15 mouse cellular contexts compared by ENCODE assay signal in genomic region chr2:79059944-79060238, GRCm38 (mm10).
A peak's percentile ranks its signal among the peaks of the same experiment; 100 is the strongest.
DNase-seq lines count a peak whose midpoint lies in the region; TF ChIP-seq lines count a peak whose summit lies in the region.
"Had no signal": no experiment of that assay in that cellular context is flagged by ENCODE, and none has a peak within 500 bp of the region (broad histone marks: within the 10 kb centered on the region; RNA-seq: fewer than 3 reads in every experiment).

No protein-coding gene starts in this region.

- TF ChIP-seq CTCF in spleen, adult 2 months (IDR thresholded peaks at IDR 0.05; ENCODE audit: extremely low read depth, insufficient read depth, insufficient read length, insufficient replicate concordance) = no peak

- no peak overlapping the region for H3K4me3 ChIP-seq in spleen, adult 2 months (ENCODE audit: extremely low read depth, insufficient read depth, insufficient read length)
- no peak overlapping the region for H3K4me3 ChIP-seq in hindbrain, embryonic 10.5 days
- no peak overlapping the region for H3K4me3 ChIP-seq in macrophage (ENCODE audit: inconsistent target)
- H3K4me3 ChIP-seq: heart, embryonic 13.5 days; liver, embryonic 15.5 days had no signal

- no peak for TF ChIP-seq POLR2A in spleen, adult 2 months (IDR thresholded peaks at IDR 0.05; ENCODE audit: low read depth, low read length)

- no peaks in the 10 kb centered on the region for H3K79me2 ChIP-seq in macrophage (ENCODE audit: inconsistent target)

- no peaks in the 10 kb centered on the region for H3K27me3 ChIP-seq in spleen, adult 2 months (ENCODE audit: control insufficient read depth, insufficient read depth, low read length)
- no peaks in the 10 kb centered on the region for H3K27me3 ChIP-seq in hindbrain, embryonic 10.5 days (ENCODE audit: insufficient read depth, poor library complexity, severe bottlenecking)
- H3K27me3 ChIP-seq: heart, embryonic 13.5 days; liver, embryonic 15.5 days had no signal

- WGBS in spleen, adult 2 months = 67% methylated on average over 4 of the region's 4 CpGs
- WGBS in hindbrain, embryonic 10.5 days = 83% methylated on average over 4 of the region's 4 CpGs
- 67% methylated on average over 4 of the region's 4 CpGs for WGBS in macrophage (ENCODE audit: missing documents)

- peak overlapping the region; percentile 74 for H3K27ac ChIP-seq in spleen, adult 2 months (ENCODE audit: insufficient read depth, low read length)
- peak overlapping the region; percentile 67 for H3K27ac ChIP-seq in hindbrain, embryonic 10.5 days
- peak overlapping the region; percentile 63 for H3K27ac ChIP-seq in macrophage
- H3K27ac ChIP-seq: heart, embryonic 13.5 days; liver, embryonic 15.5 days had no signal

- H3K9me3 ChIP-seq in hindbrain, embryonic 10.5 days = no peaks in the 10 kb centered on the region
- H3K9me3 ChIP-seq: heart, embryonic 13.5 days; liver, embryonic 15.5 days had no signal

- DNase-seq in spleen, adult 2 months (ENCODE audit: low read depth in 1 of 2, low spot score in 2 of 2) = peak in 1 of 2 experiments; percentile 4
- DNase-seq in spleen, adult 18-20 months = no peak
- no peak for DNase-seq in hindbrain, embryonic 10.5 days (ENCODE audit: low spot score)
- no peak for DNase-seq in heart, postnatal 4 days
- no peak for DNase-seq in lung, postnatal 25 days (ENCODE audit: low spot score)
- no peak for DNase-seq in cerebellum, postnatal 4 days (ENCODE audit: low spot score in 2 of 2)
- DNase-seq: cerebellum, adult 11 months; kidney, adult 18-20 months; kidney, postnatal 25 days; layer of hippocampus, adult 9-11 months; right cerebral cortex, postnatal 14 days; thymus, postnatal 36 days had no signal

- H3K4me1 ChIP-seq in spleen, adult 2 months (ENCODE audit: control insufficient read depth, insufficient read depth, insufficient read length) = peaks cover 30% of the 10 kb centered on the region
- H3K4me1 ChIP-seq in hindbrain, embryonic 10.5 days (replicated peaks) = peaks cover 11% of the 10 kb centered on the region
- H3K4me1 ChIP-seq: liver, embryonic 15.5 days had no signal

- no peaks in the 10 kb centered on the region for H3K36me3 ChIP-seq in spleen, adult 2 months (ENCODE audit: control insufficient read depth, insufficient read depth, low read length)
- no peaks in the 10 kb centered on the region for H3K36me3 ChIP-seq in hindbrain, embryonic 10.5 days
- H3K36me3 ChIP-seq in macrophage (ENCODE audit: inconsistent target) = no peaks in the 10 kb centered on the region
- H3K36me3 ChIP-seq: heart, embryonic 13.5 days; liver, embryonic 15.5 days had no signal
